Mouse (Mus musculus) lung, postnatal 4 days (tissue): ENCODE data around the gene 6030468B19Rik.
A peak's percentile ranks its signal among the peaks of the same experiment; 100 is the strongest.
"Not testable (repeated sequence)": the region's sequence is repeated elsewhere in the genome, so short reads cannot be mapped to it uniquely, and the experiment has no call there.

ENCODE experiments used
- DNase-seq, 2 experiments: peaks; one replicate each; pipeline ENCODE4 v3.0.0; 2021

The 6030468B19Rik gene

GRCm38 (mm10) chr11:117779434-117780198 is 17.8 kb upstream of the 6030468B19Rik start:
- peak; percentile 87 to 92 for DNase-seq

- no peak for DNase-seq
Observed at GRCm38 (mm10) chr11:117780199-117780515, 17.3 kb upstream of the 6030468B19Rik start.

GRCm38 (mm10) chr11:117780582-117781111 is 16.8 kb upstream of the 6030468B19Rik start:
- DNase-seq = peak; percentile 94 to 96

GRCm38 (mm10) chr11:117781199-117781821 is 16.1 kb upstream of the 6030468B19Rik start:
- peak; percentile 87 to 90 for DNase-seq

- DNase-seq = peak; percentile 78 to 83
Observed at GRCm38 (mm10) chr11:117781993-117782704, 15.3 kb upstream of the 6030468B19Rik start, which contains the start of the genes Tmc8 and Tmc6. Gene Tmc8 (plus strand): TSS chr11:117782076. Gene Tmc6 (minus strand): TSS chr11:117782198.

- DNase-seq = no peak
Observed at GRCm38 (mm10) chr11:117782705-117783034, 14.8 kb upstream of the 6030468B19Rik start.

GRCm38 (mm10) chr11:117783089-117783488 is 14.4 kb upstream of the 6030468B19Rik start:
- DNase-seq = peak; percentile 81 to 85

- peak; percentile 56 to 63 for DNase-seq
Observed at GRCm38 (mm10) chr11:117783683-117784309, 13.7 kb upstream of the 6030468B19Rik start.

- peak; percentile 74 to 78 for DNase-seq
Observed at GRCm38 (mm10) chr11:117786294-117786693, 11.2 kb upstream of the 6030468B19Rik start.

- DNase-seq = not testable (repeated sequence)
Observed at GRCm38 (mm10) chr11:117788481-117788880, 9.0 kb upstream of the 6030468B19Rik start.

- peak; percentile 74 to 84 for DNase-seq
Observed at GRCm38 (mm10) chr11:117790286-117790685, 7.2 kb upstream of the 6030468B19Rik start.

- peak; percentile 45 to 71 for DNase-seq
Observed at GRCm38 (mm10) chr11:117790703-117791440, 6.6 kb upstream of the 6030468B19Rik start.

- DNase-seq = no peak
Observed at GRCm38 (mm10) chr11:117791441-117791761, 6.1 kb upstream of the 6030468B19Rik start.

- DNase-seq = peak; percentile 87 to 89
Observed at GRCm38 (mm10) chr11:117792281-117792888, 5.1 kb upstream of the 6030468B19Rik start.

- no peak for DNase-seq
Observed at GRCm38 (mm10) chr11:117794035-117794551, 3.4 kb upstream of the 6030468B19Rik start.

- no peak for DNase-seq
Observed at GRCm38 (mm10) chr11:117796954-117797353, 506 bp upstream of the 6030468B19Rik start.

GRCm38 (mm10) chr11:117798160-117798541 is 691 bp downstream of the 6030468B19Rik start:
- DNase-seq = no peak

- no peak for DNase-seq
Observed at GRCm38 (mm10) chr11:117799174-117799573, 1.7 kb downstream of the 6030468B19Rik start.

GRCm38 (mm10) chr11:117800038-117800437 is 2.6 kb downstream of the 6030468B19Rik start:
- DNase-seq = no peak

GRCm38 (mm10) chr11:117801650-117802049 is 4.2 kb downstream of the 6030468B19Rik start:
- DNase-seq = no peak

GRCm38 (mm10) chr11:117803166-117803688 is 5.8 kb downstream of the 6030468B19Rik start:
- DNase-seq = no peak
